Mouse (Mus musculus) cerebellum, adult 9-10 months (tissue): ENCODE results near the gene Parvg.

Source experiments
- DNase-seq: peaks from one replicate; pipeline ENCODE4 v3.0.0; 2022

Parvg gene

GRCm38 (mm10) chr15:84305333-84305732 is 18.5 kb upstream of the Parvg start:
- DNase-seq, result no peak

- DNase-seq, result peak; percentile 57
Observed at GRCm38 (mm10) chr15:84310271-84310670, 13.6 kb upstream of the Parvg start.

GRCm38 (mm10) chr15:84311295-84312085 is 12.3 kb upstream of the Parvg start:
- DNase-seq, result no peak

GRCm38 (mm10) chr15:84312878-84313565 is 10.8 kb upstream of the Parvg start:
- no peak for DNase-seq

- no peak for DNase-seq
Observed at GRCm38 (mm10) chr15:84313566-84313878, 10.3 kb upstream of the Parvg start.

- DNase-seq, result no peak
Observed at GRCm38 (mm10) chr15:84314420-84315080, 9.3 kb upstream of the Parvg start.

GRCm38 (mm10) chr15:84315276-84316046 is 8.4 kb upstream of the Parvg start:
- DNase-seq, result no peak

GRCm38 (mm10) chr15:84319393-84319792 is 4.4 kb upstream of the Parvg start:
- DNase-seq, result no peak

GRCm38 (mm10) chr15:84321544-84322174 is 2.2 kb upstream of the Parvg start:
- DNase-seq, result no peak

GRCm38 (mm10) chr15:84324870-84325553 is 1.2 kb downstream of the Parvg start:
- no peak for DNase-seq

- DNase-seq, result no peak
Observed at GRCm38 (mm10) chr15:84325736-84326135, 1.9 kb downstream of the Parvg start.

- DNase-seq, result no peak
Observed at GRCm38 (mm10) chr15:84328870-84329269, 5.0 kb downstream of the Parvg start.

GRCm38 (mm10) chr15:84329940-84330339 is 6.1 kb downstream of the Parvg start:
- no peak for DNase-seq

- DNase-seq, result no peak
Observed at GRCm38 (mm10) chr15:84331066-84331612, 7.3 kb downstream of the Parvg start.

GRCm38 (mm10) chr15:84336281-84336817 is 12.5 kb downstream of the Parvg start:
- DNase-seq, result no peak

- no peak for DNase-seq
Observed at GRCm38 (mm10) chr15:84337599-84337998, 13.8 kb downstream of the Parvg start.

- no peak for DNase-seq
Observed at GRCm38 (mm10) chr15:84340926-84341325, 17.1 kb downstream of the Parvg start.

GRCm38 (mm10) chr15:84348769-84349168 is 24.9 kb downstream of the Parvg start:
- DNase-seq, result no peak

GRCm38 (mm10) chr15:84349915-84350738 is 26.3 kb downstream of the Parvg start:
- DNase-seq, result no peak

GRCm38 (mm10) chr15:84351342-84351741 is 27.5 kb downstream of the Parvg start:
- no peak for DNase-seq
